Mouse (Mus musculus) MEL (cell line): ENCODE data around the gene Wdr37.

Experiments used
- CHD2 ChIP-seq: IDR thresholded peaks from 2 replicates; pipeline ENCODE4 v1.6.1; 2011; ENCODE audit warnings: low read length, improper control_type of control experiment
- CTCF ChIP-seq, 3 experiments: IDR thresholded peaks in 2 of 3; conservative IDR thresholded peaks in 1 of 3; 2 replicates each; pipeline ENCODE4 v1.5.1; 2011 to 2012; ENCODE audit warnings: low read length in 3 of 3, low read depth in 2 of 3, mild to moderate bottlenecking in 2 of 3, improper control_type of control experiment in 1 of 3, inconsistent platforms in 1 of 3, mixed read lengths in 1 of 3, moderate library complexity in 1 of 3; ENCODE audit not compliant: control insufficient read depth in 1 of 3, insufficient read depth in 1 of 3, poor library complexity in 1 of 3, severe bottlenecking in 1 of 3
- ETS1 ChIP-seq: IDR thresholded peaks from 2 replicates; pipeline ENCODE4 v1.6.1; 2012; ENCODE audit warnings: low read depth, mild to moderate bottlenecking, inconsistent platforms, low read length, improper control_type of control experiment, moderate library complexity
- GATA1 ChIP-seq: IDR thresholded peaks from 2 replicates; pipeline ENCODE4 v1.6.1; 2011; ENCODE audit warnings: low read depth, low read length, improper control_type of control experiment
- MAX ChIP-seq: IDR thresholded peaks from 2 replicates; pipeline ENCODE4 v1.6.1; 2011; ENCODE audit warnings: low read length, improper control_type of control experiment
- NELFE ChIP-seq: IDR thresholded peaks from 2 replicates; pipeline ENCODE4 v1.6.1; 2011; ENCODE audit warnings: low read depth, low read length, improper control_type of control experiment
- POLR2A ChIP-seq, 2 experiments: IDR thresholded peaks; 2 replicates each; pipeline ENCODE4 v1.6.1; 2011 to 2012; ENCODE audit warnings: low read length in 2 of 2, mild to moderate bottlenecking in 2 of 2, control low read depth in 1 of 2, improper control_type of control experiment in 1 of 2, low read depth in 1 of 2, moderate library complexity in 1 of 2; ENCODE audit not compliant: control insufficient read depth in 1 of 2, insufficient read depth in 1 of 2, poor library complexity in 1 of 2
- POLR2AphosphoS2 ChIP-seq: IDR thresholded peaks from 2 replicates; pipeline ENCODE4 v1.6.1; 2011; ENCODE audit warnings: low read length, improper control_type of control experiment
- ZMIZ1 ChIP-seq: IDR thresholded peaks from 2 replicates; pipeline ENCODE4 v1.6.1; 2012; ENCODE audit warnings: low read depth, mild to moderate bottlenecking, inconsistent platforms, low read length, improper control_type of control experiment, moderate library complexity

DNA sequence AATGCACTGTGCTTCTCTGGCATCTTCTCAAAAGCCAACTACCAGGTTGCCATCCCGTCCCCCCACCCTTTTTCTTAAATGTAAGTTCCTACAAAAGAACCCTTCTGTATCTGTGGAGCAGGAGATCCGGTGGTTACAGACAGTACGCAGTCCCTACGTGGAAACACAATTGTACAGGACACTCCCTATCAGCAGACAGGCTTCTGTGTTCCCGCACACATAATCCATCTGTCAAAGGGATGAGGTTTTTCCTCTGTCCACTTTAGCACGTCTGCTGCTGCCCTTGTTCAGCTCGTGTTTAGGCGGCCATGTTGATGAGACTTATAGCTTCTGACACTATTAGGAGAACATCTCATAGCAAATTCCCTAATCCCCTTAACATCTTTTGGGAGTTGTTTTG, 48.2 kb downstream of the Wdr37 start:
- no peak for TF ChIP-seq ETS1
- TF ChIP-seq CTCF (IDR thresholded peaks at IDR 0.05 in 2 of 3, conservative IDR thresholded peaks at IDR 0.05 in 1 of 3; ENCODE audit: control insufficient read depth in 1 of 3, insufficient read depth in 1 of 3, low read depth in 2 of 3, low read length in 3 of 3, poor library complexity in 1 of 3, severe bottlenecking in 1 of 3): no peak
- no peak for TF ChIP-seq ZMIZ1
- no peak for TF ChIP-seq POLR2AphosphoS2
- TF ChIP-seq NELFE: no peak
- no peak for TF ChIP-seq MAX
- no peak for TF ChIP-seq GATA1
- TF ChIP-seq POLR2A (IDR thresholded peaks at IDR 0.05; ENCODE audit: control insufficient read depth in 1 of 2, insufficient read depth in 1 of 2, low read depth in 1 of 2, low read length in 2 of 2, poor library complexity in 1 of 2): no peak
- no peak for TF ChIP-seq CHD2
